Mouse (Mus musculus) G1E (cell line): ENCODE results near the gene Gcnt7.

ENCODE experiments used
- CTCF ChIP-seq: IDR thresholded peaks from 2 replicates; pipeline ENCODE4 v1.5.1; 2012; ENCODE audit warnings: low read depth, low read length, inconsistent platforms, mixed read lengths
- GATA1 ChIP-seq: IDR thresholded peaks from 2 replicates; pipeline ENCODE4 v1.6.1; 2012; ENCODE audit warnings: borderline replicate concordance, low read length, inconsistent platforms, mixed read lengths

GRCm38 (mm10) chr2:172500752-172501316 lies 42.4 kb upstream of the Gcnt7 start:
- no peak for TF ChIP-seq GATA1
- no peak for TF ChIP-seq CTCF
